Mouse (Mus musculus) lung, adult 18-20 months (tissue): ENCODE measurements at regions not wholly inside any gene's neighbourhood (a gene's known extent, or its start where the extent isn't known, plus 50 kb on each side); places are given as distances from the start of the nearest gene placed in this dataset.
A peak's percentile ranks its signal among the peaks of the same experiment; 100 is the strongest.

Experiments used
- DNase-seq, 2 experiments: peaks; one replicate each; pipeline ENCODE4 v3.0.0; 2022; ENCODE audit warnings: mixed read lengths in 2 of 2

GRCm38 (mm10) chr5:150866198-150866597 lies 86.2 kb upstream of the Kl start:
- no peak for DNase-seq

GRCm38 (mm10) chr5:150869954-150870353 lies 82.5 kb upstream of the Kl start:
- no peak for DNase-seq

GRCm38 (mm10) chr5:150878805-150879204 lies 73.6 kb upstream of the Kl start:
- DNase-seq: no peak

- no peak for DNase-seq
Observed at GRCm38 (mm10) chr5:150883676-150884075, 68.7 kb upstream of the Kl start.

- DNase-seq: peak in 1 of 2 experiments; percentile 16
Observed at GRCm38 (mm10) chr5:150890086-150890485, 62.3 kb upstream of the Kl start.

- DNase-seq: no peak
Observed at GRCm38 (mm10) chr5:150891262-150891940, 61.0 kb upstream of the Kl start.

- no peak for DNase-seq
Observed at GRCm38 (mm10) chr5:150894049-150894738, 58.2 kb upstream of the Kl start.

- DNase-seq: no peak
Observed at GRCm38 (mm10) chr5:150894739-150895085, 57.7 kb upstream of the Kl start.

- no peak for DNase-seq
Observed at GRCm38 (mm10) chr5:150901661-150902060, 50.7 kb upstream of the Kl start.
